Mouse (Mus musculus): ENCODE results near the gene Aipl1.

GRCm38 (mm10) chr11:72064414-72064813 lies 27.1 kb upstream of the Aipl1 start:
- TF ChIP-seq CTCF (IDR thresholded peaks at IDR 0.05; ENCODE audit: insufficient read depth, low read length) (no peak), POLR2A (IDR thresholded peaks at IDR 0.05; ENCODE audit: borderline replicate concordance, extremely low read depth, low read depth, low read length) (no peak)

All from lung, adult 2 months (tissue).